Mouse (Mus musculus) kidney, embryonic 14.5 days (tissue): ENCODE measurements around the gene Gm26602. TPM values are rescaled to one million over a fixed set of nuclear protein-coding genes. Genes with fewer than 3 reads are reported as not detected.

Source experiments
- ATAC-seq: fragments of 200-750 bp; cut with Nextera tagmentation; 2 replicates; pipeline ENCODE4 v1.8.0; 2017; ENCODE audit warnings: moderate number of reproducible peaks, mild to moderate bottlenecking, moderate TSS enrichment, moderate library complexity; ENCODE audit not compliant: low FRiP score, low TSS enrichment
- H3K27ac ChIP-seq: fragments of 300-500 bp; sonication (generic); 2 replicates; pipeline ENCODE4 v1.5.1; 2014; ENCODE audit warnings: low read depth, mild to moderate bottlenecking, low read length, moderate library complexity, mixed read lengths
- H3K27me3 ChIP-seq: fragments of 300-500 bp; sonication (generic); 2 replicates; pipeline ENCODE4 v1.6.1; 2014; ENCODE audit warnings: mild to moderate bottlenecking, low read length; ENCODE audit not compliant: control insufficient read depth, insufficient read depth
- H3K36me3 ChIP-seq: fragments of 300-500 bp; sonication (generic); 2 replicates; pipeline ENCODE4 v1.6.1; 2014; ENCODE audit warnings: low read length, mixed read lengths; ENCODE audit not compliant: control insufficient read depth, insufficient read depth
- H3K4me1 ChIP-seq: fragments of 300-500 bp; sonication (generic); 2 replicates; pipeline ENCODE4 v1.6.1; 2014; ENCODE audit warnings: low read length, mixed read lengths; ENCODE audit not compliant: control insufficient read depth, insufficient read depth
- H3K4me2 ChIP-seq: fragments of 300-500 bp; sonication (generic); replicated peaks from 2 replicates; pipeline ENCODE4 v1.6.1; 2014; ENCODE audit warnings: low read depth, mild to moderate bottlenecking, low read length
- H3K4me3 ChIP-seq: fragments of 300-500 bp; sonication (generic); 2 replicates; pipeline ENCODE4 v1.5.1; 2014; ENCODE audit warnings: mild to moderate bottlenecking, low read length
- H3K9ac ChIP-seq: fragments of 300-500 bp; sonication (generic); 2 replicates; pipeline ENCODE4 v1.6.1; 2014; ENCODE audit warnings: low read depth, mild to moderate bottlenecking, low read length, moderate library complexity
- H3K9me3 ChIP-seq: fragments of 300-500 bp; sonication (generic); 2 replicates; pipeline ENCODE4 v1.6.1; 2016; ENCODE audit warnings: low read length; ENCODE audit not compliant: control insufficient read depth
- WGBS: fragments of 180-500 bp; shearing (Covaris S2); extraction: QIAGEN DNeasy Blood & Tissue Kit; methylation state at CpG from one replicate; pipeline ENCODE4 v1.1.7; 2014; 5-methylcytosine and 5-hydroxymethylcytosine counted together
- polyA plus RNA-seq: library from polyadenylated mRNA; unstranded; fragments of >200 nt; fragmentation: Nextera tagmentation; extraction: Ambion mirVana; gene quantifications from 2 replicates; pipeline ENCODE4 v1.2.1, GENCODE M21; 2014

Gm26602 gene
- polyA plus RNA-seq, 1 experiment from 2014 or later: 10.8 TPM

DNA sequence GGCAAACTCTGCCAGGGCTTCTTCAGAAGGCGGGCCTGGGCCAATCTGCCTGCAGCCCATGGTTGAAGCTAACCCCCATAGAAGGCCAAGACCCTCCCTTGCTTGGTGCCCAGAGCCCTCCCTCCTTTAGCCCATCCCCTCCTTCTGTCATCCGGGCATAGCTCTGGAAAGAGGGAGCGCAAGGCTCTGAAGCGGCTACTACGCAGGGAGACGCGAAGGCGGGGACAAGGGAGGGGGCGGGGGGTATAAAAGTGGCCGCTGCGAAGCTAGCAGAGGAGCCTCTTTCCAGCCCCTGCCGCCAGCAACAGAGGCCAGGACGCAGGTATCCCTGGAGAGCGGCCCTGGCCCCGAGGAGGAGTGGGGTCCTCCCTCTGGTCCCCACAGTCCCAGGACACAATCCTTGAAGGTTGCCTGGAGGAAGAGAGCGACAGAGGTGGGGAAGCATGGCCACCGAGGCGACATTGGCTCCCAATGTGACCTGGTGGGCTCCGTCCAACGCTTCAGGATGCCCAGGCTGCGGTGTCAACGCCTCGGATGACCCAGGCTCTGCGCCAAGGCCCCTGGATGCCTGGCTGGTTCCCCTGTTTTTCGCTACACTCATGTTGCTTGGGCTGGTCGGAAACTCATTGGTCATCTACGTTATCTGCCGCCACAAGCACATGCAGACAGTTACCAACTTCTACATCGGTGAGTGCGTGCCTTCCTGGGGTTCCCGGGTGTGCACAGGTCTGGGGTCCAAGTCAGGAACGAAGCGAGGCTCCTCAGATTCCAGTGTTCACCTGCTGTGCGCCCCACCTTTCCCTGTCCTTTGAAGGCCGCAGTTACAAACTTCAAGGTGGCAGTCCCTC is 7.8 kb downstream of the Gm26602 start:
- 6% methylated on average over 35 of the region's 35 CpGs for WGBS

GRCm38 (mm10) chr10:79919251-79919849 is 8.7 kb downstream of the Gm26602 start:
- Histone ChIP-seq H3K9ac (no peak overlapping the region), H3K9me3 (no peaks in the 10 kb centered on the region), H3K4me2 (peak overlapping the region; percentile 32), H3K4me3 (peak overlapping the region; percentile 21), H3K27me3 (peaks cover 58% of the 10 kb centered on the region), H3K36me3 (no peaks in the 10 kb centered on the region), H3K27ac (no peak overlapping the region), H3K4me1 (peaks cover 24% of the 10 kb centered on the region)
- no peak for ATAC-seq
- WGBS: 4% methylated on average over 21 of the region's 21 CpGs

More for the DNA sequence above, 7.8 kb downstream of the Gm26602 start:
- Histone ChIP-seq H3K36me3 (no peaks in the 10 kb centered on the region), H3K4me1 (peaks cover 28% of the 10 kb centered on the region), H3K27ac (no peak overlapping the region), H3K4me3 (peak overlapping the region; percentile 12; the same call in 1 of the 2 replicates), H3K4me2 (peak overlapping the region; percentile 32), H3K27me3 (peaks cover 58% of the 10 kb centered on the region), H3K9me3 (no peaks in the 10 kb centered on the region), H3K9ac (0 out of 2 replicates have a peak overlapping the region, but pooled peaks have one; percentile 40)
- ATAC-seq: no peak

- H3K4me3 ChIP-seq: peak overlapping the region; percentile 20
- no peaks in the 10 kb centered on the region for H3K36me3 ChIP-seq
- H3K27ac ChIP-seq: no peak overlapping the region
- H3K4me1 ChIP-seq: peaks cover 22% of the 10 kb centered on the region
- no peaks in the 10 kb centered on the region for H3K9me3 ChIP-seq
- H3K4me2 ChIP-seq: peak overlapping the region; percentile 46; the same call in 1 of the 2 replicates
- peaks cover 58% of the 10 kb centered on the region for H3K27me3 ChIP-seq
- H3K9ac ChIP-seq: no peak overlapping the region
- WGBS: 18% methylated on average over 26 of the region's 26 CpGs
- ATAC-seq: peak; percentile 14; the same call in 1 of the 2 replicates
Measured at GRCm38 (mm10) chr10:79920056-79920890, 9.6 kb downstream of the Gm26602 start.

DNA sequence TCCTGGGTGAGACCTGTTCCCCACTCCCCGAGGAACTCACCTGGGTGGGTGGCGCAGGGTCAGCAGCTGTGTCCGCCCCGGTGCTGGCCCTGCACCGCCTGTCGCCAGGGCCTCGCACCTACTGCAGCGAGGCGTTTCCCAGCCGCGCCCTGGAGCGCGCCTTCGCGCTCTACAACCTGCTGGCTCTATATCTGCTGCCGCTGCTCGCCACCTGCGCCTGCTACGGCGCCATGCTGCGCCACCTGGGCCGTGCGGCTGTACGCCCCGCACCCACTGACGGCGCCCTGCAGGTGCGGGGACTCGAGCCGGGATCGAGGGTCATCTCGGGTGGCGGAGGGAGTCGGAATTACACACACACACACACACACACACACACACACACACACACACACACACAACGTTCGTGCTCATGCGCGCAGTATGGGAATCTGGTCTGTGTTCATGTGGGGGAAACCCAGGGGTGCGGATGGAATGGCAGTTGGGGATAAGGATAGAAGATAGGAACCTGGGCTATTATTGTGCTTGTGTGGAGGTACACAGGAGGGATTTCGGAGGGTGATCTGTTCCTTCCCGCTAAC is 10.4 kb downstream of the Gm26602 start, which contains the start of gene R3hdm4:
Gene R3hdm4, minus strand, starts transcription at position 251 of the 578 bp plus-strand sequence.
- Histone ChIP-seq H3K27me3 (peaks cover 58% of the 10 kb centered on the region), H3K4me3 (peak within 1 kb of the TSS; percentile 20), H3K27ac (no peak within 1 kb of the TSS), H3K4me1 (peaks cover 24% of the 10 kb centered on the region), H3K36me3 (no peaks in the 10 kb centered on the region), H3K4me2 (peak within 1 kb of the TSS; percentile 46), H3K9me3 (no peaks in the 10 kb centered on the region), H3K9ac (peak within 1 kb of the TSS; percentile 40)
- no peak for ATAC-seq
- WGBS: 6% methylated on average over 41 of the region's 41 CpGs

DNA sequence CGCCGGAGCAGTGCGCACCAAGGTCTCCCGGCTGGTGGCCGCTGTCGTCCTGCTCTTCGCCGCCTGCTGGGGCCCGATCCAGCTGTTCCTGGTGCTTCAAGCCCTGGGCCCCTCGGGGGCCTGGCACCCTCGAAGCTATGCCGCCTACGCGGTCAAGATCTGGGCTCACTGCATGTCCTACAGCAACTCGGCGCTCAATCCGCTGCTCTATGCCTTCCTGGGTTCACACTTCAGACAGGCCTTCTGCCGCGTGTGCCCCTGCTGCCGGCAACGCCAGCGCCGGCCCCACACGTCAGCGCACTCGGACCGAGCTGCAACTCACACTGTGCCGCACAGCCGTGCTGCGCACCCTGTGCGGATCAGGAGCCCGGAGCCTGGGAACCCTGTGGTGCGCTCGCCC is 10.9 kb downstream of the Gm26602 start:
- Histone ChIP-seq H3K4me2 (peak overlapping the region; percentile 46), H3K27ac (no peak overlapping the region), H3K4me1 (peaks cover 27% of the 10 kb centered on the region), H3K27me3 (peaks cover 58% of the 10 kb centered on the region), H3K9me3 (no peaks in the 10 kb centered on the region), H3K4me3 (peak overlapping the region; percentile 20), H3K36me3 (no peaks in the 10 kb centered on the region), H3K9ac (peak overlapping the region; percentile 40)
- no peak for ATAC-seq
- WGBS: 1% methylated on average over 34 of the region's 34 CpGs

- H3K27ac ChIP-seq: no peak overlapping the region
- H3K4me3 ChIP-seq: no peak overlapping the region
- no peak overlapping the region; the same call in 1 of the 2 replicates for H3K4me2 ChIP-seq
- ATAC-seq: no peak
- 12% methylated on average over 29 of the region's 29 CpGs for WGBS
- H3K36me3 ChIP-seq: no peaks in the 10 kb centered on the region
- H3K4me1 ChIP-seq: peaks cover 37% of the 10 kb centered on the region
- no peaks in the 10 kb centered on the region for H3K9me3 ChIP-seq
- peaks cover 31% of the 10 kb centered on the region for H3K27me3 ChIP-seq
- H3K9ac ChIP-seq: no peak overlapping the region
Measured at GRCm38 (mm10) chr10:79924998-79925784, 14.5 kb downstream of the Gm26602 start.

GRCm38 (mm10) chr10:79925785-79926490 is 15.3 kb downstream of the Gm26602 start:
- Histone ChIP-seq H3K36me3 (peaks cover 4% of the 10 kb centered on the region), H3K9me3 (no peaks in the 10 kb centered on the region)
- peak; percentile 2; the same call in 1 of the 2 replicates for ATAC-seq

More at GRCm38 (mm10) chr10:79925785-79926490, 15.3 kb downstream of the Gm26602 start:
- H3K27me3 ChIP-seq: peaks cover 23% of the 10 kb centered on the region
- 9% methylated on average over 15 of the region's 15 CpGs for WGBS
- H3K27ac ChIP-seq: peak overlapping the region; percentile 97; the same call in 1 of the 2 replicates
- peak overlapping the region; percentile 74 for H3K4me3 ChIP-seq
- peak overlapping the region; percentile 83 for H3K9ac ChIP-seq
- H3K4me1 ChIP-seq: peaks cover 32% of the 10 kb centered on the region
- peak overlapping the region; percentile 88 for H3K4me2 ChIP-seq
